Mouse (Mus musculus) embryo, embryonic 10 days (tissue): ENCODE measurements around the gene Tmub1.
"Not testable (repeated sequence)": the region's sequence is repeated elsewhere in the genome, so short reads cannot be mapped to it uniquely, and the experiment has no call there.

ENCODE experiments used
- DNase-seq: peaks from one replicate; pipeline ENCODE4 v3.0.0-alpha.2; 2015; ENCODE audit warnings: low spot score

The Tmub1 gene

DNA sequence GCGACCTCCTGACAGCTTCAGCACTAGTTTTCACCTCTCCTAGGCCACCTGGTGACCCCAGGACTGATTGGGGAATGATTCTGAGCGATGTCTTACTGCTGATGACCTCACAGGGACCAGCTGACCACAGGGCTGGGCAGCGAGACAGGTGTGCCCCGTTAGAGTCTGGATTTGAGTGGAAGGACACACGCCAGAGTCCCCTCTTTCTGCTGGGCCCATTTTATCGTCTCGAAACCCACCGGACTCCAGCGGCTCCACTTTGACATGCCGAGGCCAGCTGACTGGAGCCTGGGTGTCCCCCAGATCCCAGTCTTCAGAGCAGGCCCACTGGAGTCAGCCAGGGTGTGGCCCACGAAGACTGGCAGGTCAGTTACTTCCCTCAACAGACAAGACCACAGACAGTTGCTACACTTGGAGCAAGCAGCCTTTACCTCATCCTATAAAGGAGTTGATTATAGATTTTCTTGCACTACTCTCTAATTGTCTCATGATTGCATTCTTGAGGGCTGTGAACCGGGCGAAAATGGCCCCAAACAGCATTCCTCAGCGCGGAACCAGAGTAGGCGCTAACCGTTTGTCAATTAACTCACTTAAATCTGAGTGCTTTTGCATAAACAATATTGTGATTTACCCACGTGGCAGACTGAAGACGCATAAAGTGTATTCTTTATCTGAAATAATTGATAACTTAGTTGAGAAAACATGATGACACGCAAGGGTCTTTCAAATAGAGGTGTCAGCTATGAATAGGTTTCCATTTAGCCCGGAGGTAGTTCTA, 23.5 kb downstream of the Tmub1 start:
- DNase-seq: no peak

DNA sequence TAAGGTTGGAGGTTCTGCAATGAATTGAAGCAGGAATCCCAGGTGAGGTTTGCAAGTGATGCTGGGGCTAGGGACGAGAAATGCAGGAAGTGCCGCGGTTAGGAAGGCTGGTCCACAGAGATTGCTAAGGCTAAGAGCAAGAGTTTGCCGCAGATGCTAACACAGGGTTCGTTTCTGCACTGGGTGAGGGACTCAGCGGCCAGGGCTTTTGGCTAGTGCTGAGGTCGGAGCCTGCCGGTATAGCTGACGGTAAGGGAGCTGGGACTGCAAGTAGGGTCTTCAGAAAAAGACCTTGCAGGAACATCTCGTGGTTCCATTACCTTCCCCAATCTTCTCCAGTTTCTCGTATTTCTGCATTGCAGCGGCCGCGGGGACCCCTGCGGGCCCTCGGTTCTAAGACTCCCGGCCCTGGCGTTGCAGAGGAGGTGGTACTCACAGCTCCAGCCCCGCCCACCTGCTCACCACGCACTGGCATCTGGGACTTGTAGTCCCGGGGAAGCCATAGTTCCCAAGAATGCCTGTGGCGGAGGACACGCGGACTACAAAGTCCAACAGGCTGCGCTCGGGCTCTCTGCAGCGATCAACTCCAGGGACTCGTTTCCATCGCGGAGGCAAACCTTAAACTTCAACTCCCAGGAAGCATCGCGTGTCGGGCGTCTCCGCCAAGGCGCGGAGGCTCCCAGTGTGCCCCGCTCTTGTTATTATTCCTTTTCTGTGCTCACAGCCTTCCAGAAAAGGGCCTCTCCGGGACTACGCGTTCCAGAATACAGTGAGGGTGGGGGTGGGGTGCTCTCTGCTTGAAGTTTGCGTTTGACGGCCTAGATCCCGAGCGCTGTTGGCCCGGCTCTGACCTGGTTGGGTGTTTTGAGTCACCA, 24.3 kb downstream of the Tmub1 start, which contains the start of the genes Cdk5 and Slc4a2:
Cdk5 (minus strand) TSS at position 402 of the 875 bp plus-strand sequence.
Slc4a2 (plus strand) TSS at position 709 of the 875 bp plus-strand sequence.
- DNase-seq: peak; percentile 100

DNA sequence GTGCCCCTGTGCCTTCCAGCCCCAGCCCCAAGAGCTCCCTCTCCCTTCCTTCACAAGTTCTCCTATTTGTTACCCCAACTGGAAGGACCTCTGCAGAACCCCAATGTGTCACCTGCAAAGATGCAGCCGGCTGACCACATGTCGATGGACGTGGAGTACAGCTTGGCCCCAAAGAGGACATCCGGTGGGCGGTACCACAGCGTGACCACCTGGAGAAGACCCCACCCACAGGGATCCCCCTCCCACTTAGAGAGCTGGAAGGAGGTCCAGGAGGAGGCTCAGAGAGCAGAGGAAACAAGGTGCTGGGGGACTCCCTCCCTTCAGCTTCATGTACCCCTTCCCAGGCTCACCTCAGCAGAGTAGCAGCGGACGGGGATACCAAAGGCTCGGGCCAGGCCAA, 27.3 kb downstream of the Tmub1 start:
- no peak for DNase-seq

DNA sequence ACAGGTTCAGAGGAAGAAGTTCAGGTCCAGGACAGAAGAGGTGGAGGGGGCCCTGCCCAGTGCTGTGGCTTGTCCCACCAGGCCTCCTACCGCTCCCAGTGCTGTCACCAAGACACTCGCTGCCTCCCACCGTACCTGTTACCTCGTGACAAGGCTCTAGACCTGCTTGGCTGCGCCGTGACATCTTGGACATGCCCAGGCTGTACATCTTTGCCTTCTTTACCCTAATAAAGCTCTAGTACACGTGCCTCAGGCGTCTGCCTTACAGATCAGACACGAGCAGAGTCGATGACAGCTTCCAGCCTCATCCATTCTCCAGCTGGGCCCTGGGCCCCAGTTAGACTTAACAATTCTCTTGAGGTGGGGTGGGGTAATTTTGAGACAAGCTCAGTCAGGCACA, 30.1 kb downstream of the Tmub1 start:
- DNase-seq: no peak

DNA sequence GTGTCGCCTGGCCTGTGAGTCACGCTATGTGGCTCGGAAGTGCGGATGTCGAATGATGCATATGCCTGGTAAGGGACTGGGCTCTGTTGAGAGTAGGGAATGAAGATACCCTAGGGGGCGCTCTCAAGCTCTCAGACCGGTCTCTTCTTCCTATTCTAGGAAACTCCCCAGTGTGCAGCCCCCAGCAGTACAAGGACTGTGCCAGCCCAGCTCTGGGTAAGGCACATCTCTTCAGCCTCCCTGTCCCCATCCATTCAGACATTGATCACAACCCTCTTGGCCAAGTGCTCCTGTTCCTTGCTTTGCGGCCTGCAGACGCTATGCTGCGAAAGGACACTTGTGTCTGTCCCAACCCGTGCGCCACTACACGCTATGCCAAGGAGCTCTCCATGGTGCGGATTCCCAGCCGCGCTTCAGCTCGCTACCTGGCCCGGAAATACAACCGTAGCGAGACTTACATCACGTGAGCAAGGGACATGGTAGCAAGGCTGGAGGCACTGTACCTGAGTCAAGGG, 31.4 kb downstream of the Tmub1 start:
- peak; percentile 73 for DNase-seq

DNA sequence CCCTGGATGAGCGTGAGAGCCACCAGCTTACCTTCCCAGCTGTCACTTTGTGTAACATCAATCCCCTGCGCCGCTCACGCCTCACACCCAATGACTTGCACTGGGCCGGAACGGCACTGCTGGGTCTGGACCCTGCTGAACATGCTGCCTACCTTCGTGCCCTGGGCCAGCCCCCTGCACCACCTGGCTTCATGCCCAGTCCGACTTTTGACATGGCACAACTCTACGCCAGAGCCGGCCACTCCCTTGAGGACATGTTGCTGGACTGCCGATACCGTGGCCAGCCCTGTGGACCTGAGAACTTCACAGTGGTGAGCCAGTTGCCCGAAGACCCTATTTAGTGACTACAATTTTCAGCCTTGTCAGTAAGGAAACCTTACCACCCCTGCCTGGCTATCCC, 33.7 kb downstream of the Tmub1 start:
- no peak for DNase-seq

DNA sequence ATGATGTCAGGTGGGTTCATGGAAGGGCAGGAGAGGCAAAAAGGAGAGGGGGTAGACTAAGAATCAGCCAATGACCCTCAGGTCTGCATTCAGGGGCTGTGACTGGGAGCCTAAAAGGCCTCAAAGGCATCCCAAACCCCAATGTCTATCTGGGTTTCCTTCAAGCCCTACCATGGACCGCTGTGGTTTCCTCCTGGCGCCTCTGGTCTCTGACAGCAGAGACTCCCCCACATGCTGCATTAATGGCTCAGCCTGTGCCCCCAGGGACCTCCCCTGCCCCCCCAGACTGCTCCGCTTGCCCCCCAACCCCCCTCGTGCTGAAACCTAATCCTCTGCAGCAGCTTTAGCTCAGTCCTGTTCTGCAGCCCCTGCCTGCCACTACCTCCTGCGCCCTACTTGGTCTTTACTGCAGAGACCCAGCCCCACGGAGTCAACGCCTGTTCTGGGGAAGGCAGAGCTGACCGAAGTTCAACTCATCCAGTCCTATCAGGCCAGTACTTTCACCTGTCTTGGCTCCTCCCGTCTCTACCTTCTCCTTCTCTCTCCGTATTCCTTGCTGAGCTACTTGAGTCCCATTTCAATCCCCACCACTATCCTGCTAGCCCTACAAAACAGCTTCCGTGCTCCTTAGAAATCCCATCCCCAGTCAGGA, 34.5 kb downstream of the Tmub1 start, which contains the start of gene Asic3:
Asic3 (plus strand) TSS at position 351 of the 652 bp plus-strand sequence.
- no peak for DNase-seq

DNA sequence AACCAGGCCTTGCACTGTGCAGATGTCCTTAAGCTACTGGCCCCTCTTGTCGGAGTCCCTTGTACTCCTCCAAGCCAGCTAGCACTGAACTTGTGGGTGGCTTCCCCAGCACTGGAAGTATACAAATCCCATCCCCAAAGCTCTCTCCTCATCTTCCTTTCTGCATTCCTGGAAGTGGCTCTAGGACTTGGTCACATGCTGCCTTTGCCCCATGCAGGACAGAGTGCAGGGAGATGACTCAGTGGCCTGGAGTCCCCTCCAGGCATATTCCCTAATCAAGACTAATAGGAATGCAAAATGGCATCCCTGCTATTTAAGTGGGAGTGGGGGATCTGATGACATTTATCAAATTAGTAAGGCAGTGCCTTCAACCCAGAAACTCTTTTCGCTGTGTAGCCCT, 35.6 kb downstream of the Tmub1 start:
- no peak for DNase-seq

DNA sequence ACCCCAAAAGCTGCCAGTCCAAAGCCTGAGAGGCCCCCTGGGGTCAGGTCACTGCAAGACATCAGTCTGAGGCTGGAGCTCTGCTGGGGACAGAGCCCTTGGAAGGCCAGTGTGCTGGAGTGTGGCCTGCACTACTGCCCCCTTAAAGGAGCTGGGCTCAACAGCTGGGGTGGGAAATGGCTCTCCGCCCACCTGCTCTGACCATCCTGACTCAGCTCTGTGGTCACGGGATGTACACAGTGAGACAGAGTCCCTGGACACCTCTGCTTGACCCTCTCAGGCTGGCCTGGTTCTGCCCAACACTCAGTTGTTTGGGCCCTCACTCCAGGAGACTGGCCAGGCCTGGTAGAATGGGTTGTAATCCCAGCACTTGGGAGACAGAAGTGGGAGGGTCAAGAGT, 38.2 kb downstream of the Tmub1 start:
- no peak for DNase-seq

DNA sequence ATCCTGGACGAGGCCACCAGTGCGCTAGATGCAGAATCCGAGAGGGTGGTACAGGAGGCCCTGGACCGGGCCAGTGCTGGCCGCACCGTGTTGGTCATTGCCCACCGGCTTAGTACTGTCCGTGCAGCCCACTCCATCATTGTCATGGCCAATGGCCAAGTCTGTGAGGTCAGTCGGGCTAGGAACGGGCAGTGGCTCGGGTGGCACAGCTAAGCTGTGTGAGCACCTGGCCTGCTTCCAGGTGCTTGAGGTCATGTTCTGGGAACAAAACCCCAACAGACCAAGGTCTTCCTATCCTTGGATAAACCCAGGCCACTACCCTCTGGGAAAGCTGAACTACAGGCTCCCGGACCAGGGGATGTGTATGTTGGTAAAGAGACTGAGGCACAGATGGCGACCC, 39.0 kb downstream of the Tmub1 start:
- no peak for DNase-seq

DNA sequence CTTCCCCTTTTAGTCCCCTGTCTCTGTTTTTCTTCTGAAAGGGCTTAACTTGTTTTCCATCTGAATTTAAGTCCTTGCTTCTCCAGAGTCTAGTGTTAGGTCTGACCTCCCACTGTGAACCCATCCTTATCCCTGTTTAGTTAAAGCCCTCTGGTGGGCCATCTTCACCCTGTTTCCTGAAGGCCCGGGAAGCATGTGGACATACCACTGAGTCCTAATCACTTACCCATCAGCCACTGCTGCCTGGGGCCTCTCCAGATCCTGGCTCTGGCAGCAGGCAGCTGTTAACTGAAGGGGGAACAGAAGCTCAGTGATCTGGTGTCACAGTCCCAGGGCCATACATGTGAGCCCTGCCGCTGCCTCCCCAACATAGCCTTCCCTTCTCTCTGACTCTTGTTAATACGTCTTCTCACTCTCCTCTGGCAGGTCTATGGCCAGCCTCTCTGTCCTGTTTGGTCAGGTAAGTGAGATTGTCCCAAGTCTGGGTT, 42.2 kb downstream of the Tmub1 start:
- no peak for DNase-seq

DNA sequence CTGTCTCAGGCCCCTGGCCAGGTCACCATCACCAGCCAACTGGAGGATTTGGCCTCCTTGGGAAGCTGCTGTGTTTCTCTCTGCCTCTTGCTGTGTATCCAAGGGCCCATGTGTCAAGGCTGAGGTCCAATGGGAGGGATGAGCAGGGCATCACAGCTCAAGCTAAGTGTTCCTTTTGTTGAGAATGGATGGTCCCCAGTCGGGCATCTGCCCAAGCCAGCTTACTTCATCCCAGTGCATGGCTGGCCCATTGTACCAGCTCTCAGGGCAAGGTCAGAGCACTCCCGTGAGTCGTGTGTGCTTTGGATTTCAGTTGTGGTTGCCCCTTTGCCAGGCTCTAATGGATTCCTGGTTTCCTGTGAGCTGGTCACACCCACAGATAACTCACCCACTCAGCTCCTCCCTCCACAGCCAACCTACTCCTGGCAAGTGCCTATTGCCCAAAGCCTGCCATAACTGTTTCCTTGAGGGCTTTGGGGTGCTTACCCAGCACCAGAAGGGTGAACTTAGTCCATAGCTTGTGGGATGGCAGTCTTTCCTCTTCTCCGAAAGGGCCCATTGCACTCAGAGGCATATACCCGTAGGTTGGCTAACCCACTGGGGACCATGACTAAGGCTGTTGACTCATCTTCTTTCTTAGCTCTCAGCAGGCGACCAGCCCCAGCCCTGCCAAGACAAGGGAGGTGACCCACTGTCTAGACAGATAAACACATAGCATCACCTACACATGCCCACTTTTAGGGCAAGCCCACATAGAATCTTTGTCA, 42.9 kb downstream of the Tmub1 start:
- DNase-seq: no peak

DNA sequence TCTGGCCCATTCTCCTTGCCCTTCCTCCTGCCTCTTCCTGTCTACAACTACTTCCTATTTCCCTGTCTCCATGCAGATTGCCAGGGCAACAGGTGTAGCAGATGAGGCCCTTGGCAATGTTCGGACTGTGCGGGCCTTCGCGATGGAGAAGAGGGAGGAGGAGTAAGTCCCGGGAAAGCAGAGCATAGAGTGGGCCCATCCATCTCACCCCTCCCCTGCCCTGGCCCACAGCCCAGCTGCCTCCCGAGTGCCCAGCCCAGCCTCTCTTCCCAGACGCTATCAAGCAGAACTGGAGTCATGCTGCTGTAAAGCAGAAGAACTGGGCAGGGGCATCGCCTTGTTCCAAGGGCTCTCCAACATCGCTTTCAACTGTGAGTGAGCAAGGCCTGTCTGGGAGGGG, 45.7 kb downstream of the Tmub1 start:
- no peak for DNase-seq

DNA sequence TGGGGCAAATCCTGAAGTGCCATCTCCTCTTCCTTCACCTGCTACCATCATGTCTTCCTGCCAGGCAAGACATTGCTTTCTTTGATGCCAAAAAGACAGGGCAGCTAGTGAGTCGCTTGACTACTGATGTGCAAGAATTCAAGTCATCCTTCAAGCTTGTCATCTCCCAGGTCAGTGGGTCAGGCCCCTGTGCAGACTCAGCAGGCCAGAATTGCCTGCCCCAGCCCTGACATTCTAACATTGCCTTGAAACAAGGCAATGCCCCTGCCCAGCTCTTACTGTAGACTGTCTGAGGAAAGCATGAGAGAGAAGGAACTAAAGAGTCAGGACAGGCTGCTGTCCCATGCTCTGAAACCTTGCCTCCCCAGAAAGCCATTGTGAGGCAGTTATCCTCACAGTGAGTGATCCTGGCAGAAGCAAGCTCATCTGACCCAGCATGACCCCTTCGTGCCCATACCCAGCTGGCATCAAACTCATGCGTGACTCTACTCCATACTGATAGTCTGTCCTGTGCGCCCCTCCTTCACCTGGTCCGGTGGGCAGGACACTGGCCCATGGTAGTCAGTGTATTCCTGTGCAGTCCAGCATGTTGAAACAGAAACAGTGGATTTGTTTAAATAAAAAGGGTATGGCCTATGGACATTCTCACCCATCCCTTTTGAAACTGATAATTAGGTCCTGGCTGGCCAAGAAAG, 46.6 kb downstream of the Tmub1 start:
- no peak for DNase-seq

DNA sequence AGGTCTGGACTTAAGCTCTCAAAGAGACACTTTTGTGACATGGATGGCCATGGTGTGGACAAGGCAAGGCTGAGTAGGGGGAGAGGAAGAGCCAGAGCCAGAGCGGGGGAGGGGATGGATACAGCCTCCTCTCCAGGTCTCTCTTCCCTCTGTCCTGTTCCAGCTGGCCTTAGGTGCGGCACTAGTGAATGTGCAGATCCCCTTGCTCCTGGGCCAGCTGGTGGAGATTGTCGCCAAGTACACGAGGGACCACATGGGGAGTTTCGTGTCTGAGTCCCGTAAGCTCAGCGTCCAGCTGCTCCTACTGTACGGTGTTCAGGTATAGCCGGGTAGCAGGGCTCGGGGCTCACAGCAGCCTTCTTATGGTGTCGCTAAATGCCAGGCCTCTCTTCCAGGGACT, 47.3 kb downstream of the Tmub1 start:
- no peak for DNase-seq

DNA sequence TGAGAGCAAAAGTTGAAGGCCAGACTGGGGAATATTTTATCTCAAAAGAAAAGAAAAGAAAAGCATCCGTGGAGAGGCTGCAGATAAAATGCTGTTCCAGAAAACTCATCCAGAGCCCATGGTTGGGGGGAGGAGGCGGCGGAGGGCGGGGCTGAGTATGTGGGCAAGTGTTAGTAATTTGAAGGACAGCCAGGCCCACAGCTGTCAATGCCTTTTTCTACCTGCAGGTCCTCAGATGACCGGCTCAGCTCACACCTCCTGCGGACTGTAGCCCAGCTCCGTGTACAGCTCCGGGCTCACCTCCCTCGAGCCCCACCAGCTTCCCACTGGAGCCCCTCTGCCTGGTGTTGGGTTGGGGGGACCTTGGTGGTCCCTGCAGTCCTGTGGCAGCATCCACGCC, 48.0 kb downstream of the Tmub1 start:
- DNase-seq: no peak

DNA sequence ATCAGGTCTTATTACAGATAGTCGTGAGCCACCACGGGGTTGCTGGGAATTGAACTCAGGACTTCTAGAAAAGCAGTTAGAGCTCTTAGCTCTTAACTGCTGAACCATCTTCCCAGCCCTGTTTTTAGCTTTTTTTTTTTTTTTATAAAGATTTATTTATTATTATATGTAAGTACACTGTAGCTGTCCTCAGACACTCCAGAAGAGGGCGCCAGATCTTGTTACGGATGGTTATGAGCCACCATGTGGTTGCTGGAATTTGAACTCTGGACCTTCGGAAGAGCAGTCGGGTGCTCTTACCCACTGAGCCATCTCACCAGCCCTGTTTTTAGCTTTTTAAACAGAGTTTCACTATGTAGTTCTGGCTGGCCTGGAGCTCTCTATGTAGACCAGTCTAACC, 51.4 kb downstream of the Tmub1 start:
- DNase-seq: not testable (repeated sequence)
